Mouse (Mus musculus): ENCODE data around the gene Olfr1351. TPM values are rescaled to one million over a fixed set of nuclear protein-coding genes. Genes with fewer than 3 reads are reported as not detected.
"Not testable (repeated sequence)": the region's sequence is repeated elsewhere in the genome, so short reads cannot be mapped to it uniquely, and the experiment has no call there.

The Olfr1351 gene
- not detected in 2 replicates for total RNA-seq (2015)
- not detected in 2 replicates for total RNA-seq (2017)

- ATAC-seq (replicated peaks; ENCODE audit: poor library complexity), result no peak
Observed at GRCm38 (mm10) chr10:79012172-79012571, at the start of gene Olfr1351. Gene Olfr1351 (plus strand): TSS chr10:79012472.

GRCm38 (mm10) chr10:78963009-78963408 is 49.3 kb upstream of the Olfr1351 start, which contains the start of gene Olfr1353:
Gene Olfr1353 (plus strand): TSS chr10:78963309.
- ATAC-seq (replicated peaks; ENCODE audit: poor library complexity), result not testable (repeated sequence)

- no peak for ATAC-seq (replicated peaks; ENCODE audit: poor library complexity)
Observed at GRCm38 (mm10) chr10:78980750-78981149, 31.5 kb upstream of the Olfr1351 start, which contains the start of gene Olfr1352. Gene Olfr1352 (plus strand): TSS chr10:78981050.

- no peak for ATAC-seq (replicated peaks; ENCODE audit: poor library complexity)
Observed at GRCm38 (mm10) chr10:79028441-79028840, 16.2 kb downstream of the Olfr1351 start, which contains the start of gene Olfr57. Gene Olfr57 (plus strand): TSS chr10:79028741.

GRCm38 (mm10) chr10:79042457-79042856 is 30.2 kb downstream of the Olfr1351 start:
- not testable (repeated sequence) for ATAC-seq (replicated peaks; ENCODE audit: poor library complexity)

- not testable (repeated sequence) for ATAC-seq (replicated peaks; ENCODE audit: poor library complexity)
Observed at GRCm38 (mm10) chr10:79057370-79057769, 45.1 kb downstream of the Olfr1351 start.

Other genes with a start within 250 kb of the Olfr1351 start
- gene Slc1a6, start 232.0 kb upstream of the Olfr1351 start, total RNA-seq (2015), result not detected in 2 replicates
- gene Slc1a6, start 232.0 kb upstream of the Olfr1351 start, total RNA-seq (2017), result not detected in 2 replicates
- gene Olfr1356, start 160.3 kb upstream of the Olfr1351 start, total RNA-seq (2015), result not detected in 2 replicates
- not detected in 2 replicates for gene Olfr1356, start 160.3 kb upstream of the Olfr1351 start, total RNA-seq (2017)
- gene Olfr1355, start 136.9 kb upstream of the Olfr1351 start, total RNA-seq (2015), result not detected in 2 replicates
- gene Olfr1355, start 136.9 kb upstream of the Olfr1351 start, total RNA-seq (2017), result not detected in 2 replicates
- gene Olfr1354, start 99.3 kb upstream of the Olfr1351 start, total RNA-seq (2015), result not detected in 2 replicates
- not detected in 2 replicates for gene Olfr1354, start 99.3 kb upstream of the Olfr1351 start, total RNA-seq (2017)
- not detected in 2 replicates for gene Olfr8, start 61.8 kb upstream of the Olfr1351 start, total RNA-seq (2015)
- not detected in 2 replicates for gene Olfr8, start 61.8 kb upstream of the Olfr1351 start, total RNA-seq (2017)
- gene Olfr1353, start 49.2 kb upstream of the Olfr1351 start, total RNA-seq (2015), result not detected in 2 replicates
- gene Olfr1353, start 49.2 kb upstream of the Olfr1351 start, total RNA-seq (2017), result not detected in 2 replicates
- 0.02 TPM in 1 of 2 replicates, not detected in the other for gene Olfr1352, start 31.4 kb upstream of the Olfr1351 start, total RNA-seq (2015)
- gene Olfr1352, start 31.4 kb upstream of the Olfr1351 start, total RNA-seq (2017), result not detected in 2 replicates
- gene Olfr57, start 16.3 kb downstream of the Olfr1351 start, total RNA-seq (2015), result not detected in 2 replicates
- not detected in 2 replicates for gene Olfr57, start 16.3 kb downstream of the Olfr1351 start, total RNA-seq (2017)
- 10.2 and 10.6 TPM in 2 replicates for gene 2610008E11Rik, start 85.1 kb downstream of the Olfr1351 start, total RNA-seq (2015)
- gene 2610008E11Rik, start 85.1 kb downstream of the Olfr1351 start, total RNA-seq (2017), result 8.1 and 9.8 TPM in 2 replicates
- not detected in 2 replicates for gene Vmn2r80, start 136.3 kb downstream of the Olfr1351 start, total RNA-seq (2015)
- not detected in 2 replicates for gene Vmn2r80, start 136.3 kb downstream of the Olfr1351 start, total RNA-seq (2017)
- not detected in 2 replicates for gene Vmn2r81, start 235.2 kb downstream of the Olfr1351 start, total RNA-seq (2015)
- gene Vmn2r81, start 235.2 kb downstream of the Olfr1351 start, total RNA-seq (2017), result not detected in 2 replicates